Mouse (Mus musculus): ENCODE results near the gene Iqch. TPM values are rescaled to one million over a fixed set of nuclear protein-coding genes. Genes with fewer than 3 reads are reported as not detected.

The Iqch gene
- polyA plus RNA-seq, 1 experiment: not detected

DNA sequence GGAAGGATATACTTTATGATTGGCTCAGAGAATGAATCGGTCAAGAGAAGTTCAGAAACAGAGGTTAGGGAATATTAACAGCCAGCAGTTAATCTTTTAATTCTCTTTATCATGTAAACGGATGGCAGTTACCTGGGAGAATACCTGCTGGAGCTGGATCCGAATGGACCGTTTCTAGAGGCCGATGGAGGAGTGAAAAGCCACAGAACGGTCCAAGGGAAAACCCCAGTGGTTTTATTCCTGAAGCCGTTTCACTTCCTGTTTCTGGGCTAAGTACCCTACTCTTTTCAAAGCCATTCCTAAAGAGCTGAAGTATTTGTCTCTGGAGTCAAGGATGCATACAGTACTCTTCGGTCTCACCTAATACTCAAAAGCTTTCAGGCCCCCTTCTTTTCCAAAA lies 102.4 kb downstream of the Iqch start:
- TF ChIP-seq POLR2A (IDR thresholded peaks at IDR 0.05; ENCODE audit: insufficient read depth, low read length) (no peak), CTCF (IDR thresholded peaks at IDR 0.05; ENCODE audit: low read depth, low read length) (no peak), EP300 (IDR thresholded peaks at IDR 0.05; ENCODE audit: insufficient read depth, low read depth, low read length) (no peak)
- Histone ChIP-seq H3K27me3 (ENCODE audit: control insufficient read depth, insufficient read depth, low read length, poor library complexity, severe bottlenecking) (no peaks in the 10 kb centered on the region), H3K9ac (ENCODE audit: low read depth, poor library complexity, severe bottlenecking) (no peak overlapping the region), H3K4me3 (ENCODE audit: low read depth, low read length) (no peak overlapping the region), H3K27ac (ENCODE audit: insufficient read depth, low read length) (no peak overlapping the region), H3K4me1 (ENCODE audit: control insufficient read depth, insufficient read depth, low read length) (no peaks in the 10 kb centered on the region), H3K9me3 (replicated peaks; ENCODE audit: control insufficient read depth, insufficient read depth, low read length, poor library complexity, severe bottlenecking) (no peaks in the 10 kb centered on the region), H3K36me3 (ENCODE audit: control insufficient read depth, insufficient read depth, low read length, poor library complexity, severe bottlenecking) (no peaks in the 10 kb centered on the region)

DNA sequence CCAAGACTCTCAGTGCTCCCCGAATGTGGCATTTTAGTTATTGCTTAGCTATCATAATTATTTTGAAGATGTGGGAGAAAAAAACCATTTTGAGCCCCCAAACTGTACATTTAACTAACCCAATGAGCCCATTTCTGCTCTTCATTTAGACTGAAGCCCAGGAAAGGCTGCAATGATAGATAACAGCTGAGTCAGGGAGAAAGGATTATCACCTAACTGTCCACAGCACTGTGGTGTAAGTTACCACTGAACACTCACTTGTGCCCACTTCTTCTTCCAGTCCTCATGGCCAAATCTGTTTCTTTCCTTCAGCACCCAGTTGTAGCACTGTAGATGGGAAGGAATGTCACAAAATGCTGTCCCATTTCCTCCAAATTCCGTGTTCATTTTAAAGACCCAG lies 106.5 kb downstream of the Iqch start:
- Histone ChIP-seq H3K9me3 (replicated peaks; ENCODE audit: control insufficient read depth, insufficient read depth, low read length, poor library complexity, severe bottlenecking) (no peaks in the 10 kb centered on the region), H3K9ac (ENCODE audit: low read depth, poor library complexity, severe bottlenecking) (no peak overlapping the region), H3K27me3 (ENCODE audit: control insufficient read depth, insufficient read depth, low read length, poor library complexity, severe bottlenecking) (no peaks in the 10 kb centered on the region), H3K4me1 (ENCODE audit: control insufficient read depth, insufficient read depth, low read length) (no peaks in the 10 kb centered on the region), H3K4me3 (ENCODE audit: low read depth, low read length) (no peak overlapping the region), H3K27ac (ENCODE audit: insufficient read depth, low read length) (no peak overlapping the region), H3K36me3 (ENCODE audit: control insufficient read depth, insufficient read depth, low read length, poor library complexity, severe bottlenecking) (no peaks in the 10 kb centered on the region)
- TF ChIP-seq CTCF (IDR thresholded peaks at IDR 0.05; ENCODE audit: low read depth, low read length) (no peak), EP300 (IDR thresholded peaks at IDR 0.05; ENCODE audit: insufficient read depth, low read depth, low read length) (no peak), POLR2A (IDR thresholded peaks at IDR 0.05; ENCODE audit: insufficient read depth, low read length) (no peak)

DNA sequence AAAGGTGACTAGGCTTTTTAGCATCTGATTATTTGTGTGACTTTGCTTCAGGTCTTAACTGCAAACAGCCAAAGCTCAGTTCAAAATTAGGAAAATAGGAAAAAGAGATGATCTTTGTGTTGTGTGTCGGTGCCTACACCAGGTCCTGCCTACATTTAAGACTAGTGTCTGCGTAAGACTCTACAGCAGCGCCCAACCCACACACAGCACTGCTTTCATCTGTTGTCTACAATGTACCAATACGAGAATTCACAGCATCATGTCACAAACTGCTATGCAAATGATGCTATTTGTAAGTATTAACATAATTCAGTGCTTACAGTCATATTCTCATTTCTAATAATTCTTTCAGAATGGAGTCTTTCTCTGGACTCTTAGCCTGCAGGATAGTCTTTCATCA lies 108.5 kb downstream of the Iqch start:
- Histone ChIP-seq H3K9ac (ENCODE audit: low read depth, poor library complexity, severe bottlenecking) (no peak overlapping the region), H3K4me1 (ENCODE audit: control insufficient read depth, insufficient read depth, low read length) (no peaks in the 10 kb centered on the region), H3K27me3 (ENCODE audit: control insufficient read depth, insufficient read depth, low read length, poor library complexity, severe bottlenecking) (no peaks in the 10 kb centered on the region), H3K27ac (ENCODE audit: insufficient read depth, low read length) (no peak overlapping the region), H3K4me3 (ENCODE audit: low read depth, low read length) (no peak overlapping the region), H3K36me3 (ENCODE audit: control insufficient read depth, insufficient read depth, low read length, poor library complexity, severe bottlenecking) (no peaks in the 10 kb centered on the region), H3K9me3 (replicated peaks; ENCODE audit: control insufficient read depth, insufficient read depth, low read length, poor library complexity, severe bottlenecking) (no peaks in the 10 kb centered on the region)
- TF ChIP-seq EP300 (IDR thresholded peaks at IDR 0.05; ENCODE audit: insufficient read depth, low read depth, low read length) (no peak), CTCF (IDR thresholded peaks at IDR 0.05; ENCODE audit: low read depth, low read length) (no peak), POLR2A (IDR thresholded peaks at IDR 0.05; ENCODE audit: insufficient read depth, low read length) (no peak)

DNA sequence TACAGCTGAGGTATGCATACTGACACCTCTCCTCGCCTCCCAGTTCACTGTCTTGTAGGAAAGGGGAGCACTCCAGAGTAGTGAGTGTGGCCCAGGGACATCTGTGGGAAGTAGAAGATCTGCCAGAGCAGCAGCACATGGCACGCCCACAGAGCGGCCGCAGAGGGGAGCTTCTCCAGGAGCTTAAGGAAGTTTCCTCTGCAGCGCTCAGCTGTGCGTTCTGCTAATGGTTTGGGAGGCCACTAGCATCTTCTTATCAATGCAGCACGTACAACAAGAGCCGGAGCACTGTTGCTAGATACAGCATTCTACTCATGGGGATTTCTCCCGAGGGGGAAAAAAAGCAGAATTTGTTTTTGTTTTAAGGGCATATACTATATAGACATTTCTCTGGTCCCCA lies 110.0 kb downstream of the Iqch start:
- Histone ChIP-seq H3K27ac (ENCODE audit: insufficient read depth, low read length) (no peak overlapping the region), H3K9ac (ENCODE audit: low read depth, poor library complexity, severe bottlenecking) (no peak overlapping the region), H3K36me3 (ENCODE audit: control insufficient read depth, insufficient read depth, low read length, poor library complexity, severe bottlenecking) (no peaks in the 10 kb centered on the region), H3K4me1 (ENCODE audit: control insufficient read depth, insufficient read depth, low read length) (no peaks in the 10 kb centered on the region), H3K27me3 (ENCODE audit: control insufficient read depth, insufficient read depth, low read length, poor library complexity, severe bottlenecking) (no peaks in the 10 kb centered on the region), H3K4me3 (ENCODE audit: low read depth, low read length) (no peak overlapping the region), H3K9me3 (replicated peaks; ENCODE audit: control insufficient read depth, insufficient read depth, low read length, poor library complexity, severe bottlenecking) (no peaks in the 10 kb centered on the region)
- TF ChIP-seq CTCF (IDR thresholded peaks at IDR 0.05; ENCODE audit: low read depth, low read length) (no peak), POLR2A (IDR thresholded peaks at IDR 0.05; ENCODE audit: insufficient read depth, low read length) (no peak), EP300 (IDR thresholded peaks at IDR 0.05; ENCODE audit: insufficient read depth, low read depth, low read length) (no peak)

DNA sequence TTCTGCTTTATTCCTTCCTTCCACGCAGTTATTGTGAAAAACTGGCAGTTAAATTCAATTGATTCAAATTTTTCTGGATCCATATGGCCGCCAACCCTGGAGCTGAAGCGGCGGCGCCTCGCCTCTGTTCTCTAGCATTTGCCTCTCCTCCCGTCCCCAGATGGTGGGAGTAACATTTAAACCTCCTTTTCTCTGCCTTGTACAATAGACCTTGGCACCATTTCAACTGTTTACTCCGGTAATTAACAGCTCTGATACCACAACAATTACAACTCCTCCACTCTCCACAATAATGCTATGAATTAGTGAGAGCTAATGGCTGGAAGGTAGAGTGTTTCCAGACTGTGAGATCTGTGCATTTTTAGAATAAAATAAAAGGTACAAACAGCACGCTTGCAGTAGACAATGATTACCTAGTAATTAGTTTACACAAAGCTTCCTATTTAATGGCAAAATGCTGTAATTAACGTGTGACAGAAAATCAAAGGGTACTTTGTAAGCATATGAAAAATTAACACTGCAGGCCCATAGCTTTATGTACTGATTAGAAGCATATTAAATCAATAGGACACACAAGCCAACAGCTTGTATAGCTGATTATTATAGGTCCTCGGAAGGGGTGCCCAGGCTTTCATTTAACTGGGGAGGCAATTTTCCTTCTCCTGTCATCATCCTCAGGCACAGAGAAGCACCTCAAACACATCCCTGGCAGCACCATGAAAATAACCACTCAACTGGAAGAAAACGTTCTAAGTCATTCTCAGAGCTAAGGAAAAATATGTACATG lies 111.6 kb downstream of the Iqch start:
- Histone ChIP-seq H3K27me3 (ENCODE audit: control insufficient read depth, insufficient read depth, low read length, poor library complexity, severe bottlenecking) (no peaks in the 10 kb centered on the region; the same call in 1 of the 2 replicates), H3K27ac (ENCODE audit: insufficient read depth, low read length) (no peak overlapping the region), H3K9me3 (replicated peaks; ENCODE audit: control insufficient read depth, insufficient read depth, low read length, poor library complexity, severe bottlenecking) (no peaks in the 10 kb centered on the region), H3K36me3 (ENCODE audit: control insufficient read depth, insufficient read depth, low read length, poor library complexity, severe bottlenecking) (no peaks in the 10 kb centered on the region), H3K4me1 (ENCODE audit: control insufficient read depth, insufficient read depth, low read length) (no peaks in the 10 kb centered on the region), H3K4me3 (ENCODE audit: low read depth, low read length) (no peak overlapping the region), H3K9ac (ENCODE audit: low read depth, poor library complexity, severe bottlenecking) (no peak overlapping the region)
- no peak for TF ChIP-seq EP300 (IDR thresholded peaks at IDR 0.05; ENCODE audit: insufficient read depth, low read depth, low read length)
- no peak for TF ChIP-seq POLR2A (IDR thresholded peaks at IDR 0.05; ENCODE audit: insufficient read depth, low read length)
- no peak for TF ChIP-seq CTCF (IDR thresholded peaks at IDR 0.05; ENCODE audit: low read depth, low read length)

DNA sequence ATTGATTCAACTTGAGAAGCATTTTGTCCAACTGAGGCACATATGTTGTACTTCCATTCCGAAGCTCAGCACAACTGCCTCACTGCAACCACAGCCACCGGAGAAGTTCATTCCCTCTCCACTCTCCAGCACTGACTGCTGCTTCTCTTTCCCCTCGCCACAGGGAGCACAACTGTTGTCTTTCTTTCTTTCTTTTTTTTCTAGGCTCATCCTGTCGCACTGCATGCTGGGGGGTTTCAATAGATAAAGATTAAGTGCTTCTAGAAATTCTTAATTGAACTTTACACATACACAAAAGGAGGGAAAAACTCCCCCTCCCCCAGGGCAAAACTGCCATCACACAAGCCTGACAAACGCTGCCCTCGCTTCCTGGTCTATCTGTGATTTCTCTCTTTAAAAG lies 113.1 kb downstream of the Iqch start:
- no peaks in the 10 kb centered on the region; the same call in 1 of the 2 replicates for H3K27me3 ChIP-seq (ENCODE audit: control insufficient read depth, insufficient read depth, low read length, poor library complexity, severe bottlenecking)
- no peak overlapping the region for H3K4me3 ChIP-seq (ENCODE audit: low read depth, low read length)
- no peaks in the 10 kb centered on the region for H3K9me3 ChIP-seq (replicated peaks; ENCODE audit: control insufficient read depth, insufficient read depth, low read length, poor library complexity, severe bottlenecking)
- TF ChIP-seq CTCF (IDR thresholded peaks at IDR 0.05; ENCODE audit: low read depth, low read length) (no peak), EP300 (IDR thresholded peaks at IDR 0.05; ENCODE audit: insufficient read depth, low read depth, low read length) (no peak), POLR2A (IDR thresholded peaks at IDR 0.05; ENCODE audit: insufficient read depth, low read length) (no peak)
- no peak overlapping the region for H3K9ac ChIP-seq (ENCODE audit: low read depth, poor library complexity, severe bottlenecking)
- no peaks in the 10 kb centered on the region for H3K4me1 ChIP-seq (ENCODE audit: control insufficient read depth, insufficient read depth, low read length)
- H3K36me3 ChIP-seq (ENCODE audit: control insufficient read depth, insufficient read depth, low read length, poor library complexity, severe bottlenecking): no peaks in the 10 kb centered on the region
- no peak overlapping the region for H3K27ac ChIP-seq (ENCODE audit: insufficient read depth, low read length)
